Mouse (Mus musculus): Measurements from ENCODE around the gene Nckap5.
A peak's percentile ranks its signal among the peaks of the same experiment; 100 is the strongest.

The Nckap5 gene

GRCm38 (mm10) chr1:125910211-125910870, 920.3 kb downstream of the Nckap5 start:
- peak; percentile 22 to 28 for DNase-seq (ENCODE audit: low spot score in 2 of 2)

DNA sequence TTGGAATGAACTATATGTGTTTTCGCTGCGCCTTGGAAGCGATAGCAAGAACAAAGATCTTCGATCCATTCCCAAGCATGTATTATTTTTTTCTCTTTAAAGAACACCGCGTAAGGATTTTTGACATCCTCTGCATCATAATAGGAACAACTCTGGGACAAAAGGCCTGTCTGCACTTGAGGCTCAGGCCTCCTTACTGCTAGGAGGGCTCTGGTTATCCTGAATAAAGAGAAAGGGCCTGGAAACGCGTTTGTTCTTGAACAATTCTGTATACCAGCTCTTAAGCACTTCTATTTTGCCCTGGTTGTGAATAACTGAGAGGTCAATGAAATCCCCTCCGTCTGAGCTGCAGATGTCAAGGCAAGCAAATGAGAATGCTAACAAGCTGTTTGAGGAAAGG, 937.4 kb downstream of the Nckap5 start:
- DNase-seq (ENCODE audit: low spot score in 2 of 2), result no peak

- DNase-seq (ENCODE audit: low spot score in 2 of 2), result no peak
Measured at GRCm38 (mm10) chr1:125870056-125870455, 960.5 kb downstream of the Nckap5 start.

Data from frontal cortex, postnatal 36 days (tissue).